Mouse (Mus musculus) mature B cell (primary cell): ENCODE data around the gene Mcf2l.

Source experiments
- in situ Hi-C: fragments of 300-500 bp; cut with MboI; formaldehyde crosslinking; loops from 2 replicates; pipeline ENCODE4 v1.14.3; 2019

Gene Mcf2l

DNA sequence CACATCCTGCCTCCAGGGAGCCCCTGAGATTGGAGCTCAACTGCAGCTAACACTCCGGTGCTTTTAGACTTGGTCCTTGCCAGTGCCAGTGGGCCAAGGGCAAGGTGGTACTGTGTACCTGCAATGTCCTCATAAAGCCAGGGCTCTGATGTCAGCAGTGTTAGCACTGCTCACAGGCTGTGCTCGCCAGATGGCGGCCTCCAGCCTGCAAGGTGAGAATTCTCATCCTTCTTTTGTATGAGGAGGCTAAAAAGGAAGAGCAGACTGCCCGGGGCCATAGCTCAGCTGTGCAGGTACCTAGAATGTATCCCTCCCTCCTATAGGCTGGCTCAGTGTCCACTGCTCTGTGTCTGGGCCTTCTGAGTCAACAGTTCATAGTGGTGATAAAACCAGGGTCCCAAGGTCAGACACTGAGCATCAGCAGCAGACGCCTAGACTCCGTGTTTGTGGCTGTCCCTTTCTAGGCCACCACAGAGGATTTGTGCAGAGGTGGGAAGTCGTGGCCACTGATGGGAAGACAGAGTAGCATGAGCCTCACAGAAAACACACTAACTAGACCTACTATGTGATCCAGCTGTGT lies 77.5 kb downstream of the Mcf2l start:
- in situ Hi-C loops, result no loop called here

DNA sequence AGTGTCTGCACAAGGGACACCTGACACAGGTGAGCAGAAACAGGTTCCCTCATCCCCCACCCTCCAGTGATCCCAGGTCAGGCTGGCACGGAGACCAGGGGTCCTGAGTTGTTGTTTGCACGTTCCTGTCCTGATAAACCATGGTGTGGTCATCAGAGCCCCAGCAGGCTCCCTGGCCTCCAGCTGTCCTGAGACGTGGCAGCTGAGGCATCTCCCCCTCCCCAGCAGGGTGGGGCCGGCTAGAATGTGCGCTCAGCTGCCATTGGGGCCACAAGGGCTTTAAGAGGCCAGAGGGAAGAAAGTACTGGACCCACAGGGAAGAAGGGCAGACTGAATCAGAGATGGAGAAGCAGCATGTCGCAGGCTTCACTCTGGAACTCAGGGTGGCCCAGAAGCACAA lies 79.1 kb downstream of the Mcf2l start:
- in situ Hi-C loops, result no loop called here

DNA sequence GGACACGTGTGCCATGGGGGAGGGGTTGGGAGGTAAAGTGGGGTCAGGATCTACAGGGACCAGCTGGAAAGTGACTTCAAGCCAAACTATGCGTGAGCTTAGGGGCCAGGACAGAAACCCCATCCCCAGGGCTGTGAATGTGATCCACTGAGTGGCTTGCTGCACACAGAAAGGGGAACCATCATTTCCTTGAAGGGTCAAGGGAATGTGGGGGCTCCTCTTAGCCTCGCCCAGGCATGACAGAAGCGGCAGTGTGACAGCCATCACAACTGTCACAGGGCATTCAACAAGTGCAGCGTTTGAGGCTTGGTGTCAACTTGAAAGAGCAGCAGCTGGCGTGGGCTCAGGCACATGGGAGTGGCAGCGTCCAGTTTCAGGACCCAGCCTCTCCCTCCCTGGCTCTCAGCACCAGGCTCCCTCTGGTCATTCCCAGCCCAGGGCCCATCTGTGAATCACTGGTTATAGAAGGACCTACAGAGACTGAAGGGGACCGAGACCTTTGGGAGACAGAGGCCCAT lies 81.8 kb downstream of the Mcf2l start:
- in situ Hi-C loops, result no loop called here

- in situ Hi-C loops, result no loop called here
Measured at GRCm38 (mm10) chr8:12955880-12956279, 82.3 kb downstream of the Mcf2l start.

- in situ Hi-C loops, result no loop called here
Measured at GRCm38 (mm10) chr8:12956941-12957340, 83.3 kb downstream of the Mcf2l start.

- in situ Hi-C loops, result no loop called here
Measured at GRCm38 (mm10) chr8:12957419-12957818, 83.8 kb downstream of the Mcf2l start.

- in situ Hi-C loops, result no loop called here
Measured at GRCm38 (mm10) chr8:12960609-12961008, 87.0 kb downstream of the Mcf2l start.

DNA sequence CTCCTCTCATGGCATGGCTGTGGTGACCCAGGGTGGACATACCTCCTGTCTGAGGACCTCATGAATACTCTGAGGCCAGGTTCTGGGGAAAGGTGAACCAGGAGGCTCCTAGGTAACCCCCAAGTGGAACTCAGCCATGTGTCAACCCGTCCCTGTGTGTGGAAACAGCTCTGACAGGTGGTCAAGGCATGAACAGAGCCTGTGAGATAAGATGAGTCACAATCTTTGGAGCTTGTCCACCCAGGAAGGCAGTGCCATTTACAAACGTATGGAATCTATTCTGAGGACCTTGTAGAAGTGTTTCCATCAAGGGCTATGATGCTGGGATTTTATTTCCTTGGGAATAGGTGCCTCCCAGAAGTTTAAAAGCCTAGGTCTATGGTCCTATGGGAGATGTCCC lies 87.6 kb downstream of the Mcf2l start:
- in situ Hi-C loops, result no loop called here

- in situ Hi-C loops, result no loop called here
Measured at GRCm38 (mm10) chr8:12961821-12962534, 88.4 kb downstream of the Mcf2l start.

GRCm38 (mm10) chr8:12962541-12963380 lies 89.2 kb downstream of the Mcf2l start:
- in situ Hi-C loops, result no loop called here

DNA sequence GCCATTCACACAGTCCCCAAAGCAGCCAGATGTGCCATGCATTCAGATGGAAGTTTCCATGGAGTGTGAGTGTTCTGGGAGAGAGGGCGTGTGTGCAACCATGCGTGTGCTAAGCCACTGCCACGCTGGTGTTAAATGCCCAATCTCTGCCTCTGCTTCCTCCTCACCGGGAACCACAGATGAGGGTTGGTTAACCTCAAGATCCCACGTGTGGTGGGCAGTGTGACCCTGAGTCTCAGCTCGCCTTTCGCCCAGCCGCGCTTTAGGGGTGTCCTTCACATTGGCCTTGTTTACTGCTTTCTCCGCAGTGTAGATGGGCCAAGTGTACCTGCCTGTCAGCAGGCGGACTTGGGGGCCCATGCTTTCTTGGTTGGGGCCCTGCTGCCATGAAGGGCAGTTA lies 102.7 kb downstream of the Mcf2l start:
- in situ Hi-C loops, result no loop called here

DNA sequence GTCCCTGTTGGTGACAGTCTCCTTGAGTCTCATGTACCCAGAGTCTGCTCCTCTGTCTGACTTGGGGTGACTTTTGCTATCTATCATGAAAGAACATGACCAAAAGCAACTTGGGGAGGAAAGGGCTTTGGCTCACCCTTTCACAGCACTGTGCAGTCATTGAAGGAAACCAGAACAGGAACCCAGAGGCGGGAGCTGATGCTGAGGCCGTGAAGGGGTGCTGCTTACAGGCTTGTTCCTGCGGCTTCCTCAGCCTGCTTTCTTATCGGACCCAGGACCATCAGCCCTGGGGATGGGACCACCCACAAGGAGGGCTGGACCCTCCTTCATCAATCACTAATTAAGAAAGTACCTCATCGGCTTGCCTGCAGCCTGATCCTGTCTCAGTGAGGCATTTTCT lies 103.1 kb downstream of the Mcf2l start:
- in situ Hi-C loops, result no loop called here

GRCm38 (mm10) chr8:12977325-12977724 lies 103.7 kb downstream of the Mcf2l start:
- in situ Hi-C loops, result no loop called here

DNA sequence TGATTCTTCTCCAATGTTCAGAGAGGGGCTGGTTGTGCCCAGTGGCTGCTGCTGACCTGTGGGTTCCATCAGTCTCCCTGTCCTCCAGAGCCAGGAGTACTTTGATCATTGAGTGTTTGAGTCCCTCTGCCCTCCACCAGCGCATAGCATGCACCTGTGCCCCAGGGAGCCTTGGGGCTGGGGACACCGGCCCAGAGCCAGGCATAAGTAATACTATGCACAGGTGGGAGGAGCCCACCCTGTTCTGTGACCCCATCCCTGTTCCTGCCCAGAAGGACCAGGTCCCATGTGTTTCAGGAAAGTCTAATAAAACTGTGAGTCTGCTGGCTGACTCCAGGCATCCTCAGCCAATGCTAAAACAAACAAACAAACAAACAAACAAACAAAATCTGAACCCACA lies 104.7 kb downstream of the Mcf2l start:
- in situ Hi-C loops, result no loop called here

DNA sequence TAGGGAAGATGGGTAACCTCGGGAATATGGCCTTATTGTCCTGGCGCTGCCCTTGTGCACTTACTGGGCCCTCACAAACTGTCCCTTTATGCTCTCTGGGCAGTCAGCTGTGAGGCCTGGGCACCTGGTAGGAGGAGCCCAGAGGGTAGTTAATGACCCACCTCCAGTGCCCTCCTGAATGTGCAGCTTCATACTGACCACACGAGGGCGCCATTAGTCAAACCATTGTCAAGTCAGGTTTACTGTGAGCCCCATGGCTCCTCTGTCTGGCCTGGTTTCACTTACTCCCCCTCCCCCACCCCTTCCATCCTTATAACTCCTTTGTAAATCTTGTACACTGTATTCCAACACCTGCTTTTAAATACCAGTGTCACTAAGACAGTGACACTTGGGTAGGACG lies 105.1 kb downstream of the Mcf2l start:
- in situ Hi-C loops, result no loop called here

GRCm38 (mm10) chr8:12983681-12984467 lies 110.3 kb downstream of the Mcf2l start:
- in situ Hi-C loops, result no loop called here

DNA sequence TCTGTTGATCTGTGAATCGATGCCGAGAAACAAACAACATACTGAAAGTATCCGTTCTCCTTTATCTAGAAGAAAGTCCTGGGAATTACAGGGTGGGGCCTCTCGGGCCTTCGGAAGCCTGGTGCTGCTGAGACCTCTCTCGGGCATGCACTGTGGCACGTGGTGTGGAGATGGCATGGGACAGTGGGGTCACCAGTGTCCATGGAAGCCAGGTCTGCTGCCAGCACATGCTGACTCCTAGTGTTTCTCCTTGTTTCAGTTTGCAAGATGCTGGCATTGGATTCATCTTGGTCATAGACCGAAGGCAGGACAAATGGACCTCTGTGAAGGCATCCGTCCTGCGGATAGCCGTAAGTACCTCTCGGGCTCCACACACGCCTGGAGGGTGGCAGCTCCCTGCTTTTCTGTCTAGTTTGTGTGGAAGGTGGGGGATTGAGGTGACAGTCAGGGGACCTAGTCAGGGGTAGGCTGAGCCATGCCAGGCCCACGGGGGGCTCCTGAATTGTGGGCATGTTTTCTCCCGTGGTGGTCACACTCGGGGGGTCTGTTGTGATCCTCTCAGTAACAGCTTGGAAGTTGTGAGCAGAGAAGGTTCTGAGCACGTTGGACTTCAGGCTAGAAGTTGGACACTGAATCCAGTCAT lies 111.1 kb downstream of the Mcf2l start:
- in situ Hi-C loops, result no loop called here

GRCm38 (mm10) chr8:12985259-12985658 lies 111.7 kb downstream of the Mcf2l start:
- in situ Hi-C loops, result no loop called here

DNA sequence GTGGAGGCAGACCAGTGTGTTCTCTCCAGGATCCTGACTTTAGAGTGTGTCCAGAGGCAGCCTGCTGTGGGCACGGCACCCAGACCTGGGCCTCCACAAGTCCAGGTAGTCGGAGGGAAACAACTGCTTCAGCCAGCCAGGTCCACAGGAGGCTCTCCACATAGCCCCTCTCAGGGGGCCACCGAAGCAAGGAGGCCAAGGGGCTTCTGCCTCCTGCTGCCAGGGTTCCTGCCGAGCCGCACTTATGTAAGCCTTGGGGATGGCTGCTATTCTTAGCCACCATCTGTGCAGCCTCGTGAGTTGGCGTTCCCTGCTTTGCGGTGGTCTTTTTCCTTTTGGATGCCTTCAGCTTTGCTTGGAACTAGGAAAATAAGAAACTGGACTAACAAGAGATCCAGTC lies 114.0 kb downstream of the Mcf2l start:
- in situ Hi-C loops, result no loop called here

DNA sequence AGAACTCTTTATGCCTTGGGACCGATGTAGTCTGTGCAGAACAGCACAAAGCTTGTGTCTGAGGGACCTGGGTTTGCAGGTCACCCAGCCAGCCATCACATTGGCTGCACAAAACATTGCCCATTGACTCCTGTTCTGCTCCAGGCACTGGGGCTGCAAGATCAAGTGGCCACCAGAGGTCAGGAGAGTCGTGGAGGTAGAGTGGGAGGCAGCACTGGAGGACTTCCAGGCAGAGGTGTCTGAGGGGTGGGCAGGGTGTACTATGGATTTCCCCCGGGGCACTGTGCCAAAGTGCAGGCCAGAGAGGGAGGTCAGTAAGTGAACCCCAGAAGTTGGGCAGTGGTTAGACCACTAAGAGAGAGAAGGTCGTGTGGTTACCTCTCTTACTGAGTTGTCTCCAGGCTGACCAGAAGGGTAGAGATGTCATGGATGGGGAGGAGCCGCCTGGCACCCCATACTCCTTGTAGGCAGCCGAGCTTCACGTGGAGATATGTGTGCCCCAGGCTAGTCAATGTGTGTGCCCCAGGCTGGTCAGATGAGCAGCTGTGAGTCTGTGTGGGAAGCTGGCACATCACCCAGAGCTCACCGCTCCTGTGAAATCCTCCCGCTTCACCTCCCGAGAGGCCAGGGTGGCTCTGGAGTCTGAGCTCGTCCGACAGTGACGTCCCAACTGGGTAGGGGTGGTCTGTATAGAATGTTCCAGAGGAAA lies 115.3 kb downstream of the Mcf2l start:
- in situ Hi-C loops, result no loop called here

- in situ Hi-C loops, result no loop called here
Measured at GRCm38 (mm10) chr8:12991411-12991810, 117.8 kb downstream of the Mcf2l start.
